Mouse (Mus musculus): ENCODE data around the gene F10. TPM values are rescaled to one million over a fixed set of nuclear protein-coding genes. Genes with fewer than 3 reads are reported as not detected.
A peak's percentile ranks its signal among the peaks of the same experiment; 100 is the strongest.

Gene F10
- polyA plus RNA-seq, 1 experiment from 2014 or later, result 2.7 TPM

DNA sequence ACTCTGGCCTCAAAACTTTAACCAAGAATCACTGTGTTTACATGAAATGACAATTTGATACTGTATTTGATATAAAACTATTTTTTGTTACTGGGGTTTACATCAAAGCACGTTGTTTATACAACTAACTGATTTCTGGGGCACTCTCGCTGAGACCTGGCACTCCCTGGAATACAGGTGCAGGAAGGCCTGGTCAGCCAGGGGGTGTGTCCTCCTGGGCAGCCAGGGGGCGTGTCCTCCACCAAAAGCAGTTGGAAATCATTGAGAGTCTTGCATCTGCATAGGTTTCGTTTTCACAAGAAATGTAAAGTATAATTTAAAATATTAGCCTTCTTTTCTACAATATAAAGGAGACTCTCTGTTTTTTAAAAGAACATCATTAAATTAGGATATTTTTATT, 17.5 kb upstream of the F10 start:
- no peak for ATAC-seq (ENCODE audit: insufficient number of reproducible peaks, low FRiP score)
- no peak overlapping the region for H3K9ac ChIP-seq
- WGBS, result 56% methylated on average over 4 of the region's 4 CpGs

GRCm38 (mm10) chr8:13021830-13022229, 15.3 kb upstream of the F10 start:
- Histone ChIP-seq H3K36me3 (no peaks in the 10 kb centered on the region), H3K9ac (no peak overlapping the region), H3K4me1 (replicated peaks) (no peaks in the 10 kb centered on the region), H3K9me3 (replicated peaks) (no peaks in the 10 kb centered on the region), H3K27ac (ENCODE audit: poor library complexity, severe bottlenecking) (no peak overlapping the region), H3K4me3 (no peak overlapping the region), H3K4me2 (no peak overlapping the region), H3K27me3 (replicated peaks) (no peaks in the 10 kb centered on the region)
- 88% methylated on average over 8 of the region's 8 CpGs for WGBS
- ATAC-seq (ENCODE audit: insufficient number of reproducible peaks, low FRiP score), result no peak

More for the DNA sequence above, 17.5 kb upstream of the F10 start:
- Histone ChIP-seq H3K36me3 (no peaks in the 10 kb centered on the region), H3K27ac (ENCODE audit: poor library complexity, severe bottlenecking) (no peak overlapping the region), H3K9me3 (replicated peaks) (no peaks in the 10 kb centered on the region), H3K4me1 (replicated peaks) (0 out of 2 replicates have a peak, but pooled peaks cover 3% of the 10 kb centered on the region), H3K27me3 (replicated peaks) (no peaks in the 10 kb centered on the region), H3K4me2 (no peak overlapping the region), H3K4me3 (no peak overlapping the region)

DNA sequence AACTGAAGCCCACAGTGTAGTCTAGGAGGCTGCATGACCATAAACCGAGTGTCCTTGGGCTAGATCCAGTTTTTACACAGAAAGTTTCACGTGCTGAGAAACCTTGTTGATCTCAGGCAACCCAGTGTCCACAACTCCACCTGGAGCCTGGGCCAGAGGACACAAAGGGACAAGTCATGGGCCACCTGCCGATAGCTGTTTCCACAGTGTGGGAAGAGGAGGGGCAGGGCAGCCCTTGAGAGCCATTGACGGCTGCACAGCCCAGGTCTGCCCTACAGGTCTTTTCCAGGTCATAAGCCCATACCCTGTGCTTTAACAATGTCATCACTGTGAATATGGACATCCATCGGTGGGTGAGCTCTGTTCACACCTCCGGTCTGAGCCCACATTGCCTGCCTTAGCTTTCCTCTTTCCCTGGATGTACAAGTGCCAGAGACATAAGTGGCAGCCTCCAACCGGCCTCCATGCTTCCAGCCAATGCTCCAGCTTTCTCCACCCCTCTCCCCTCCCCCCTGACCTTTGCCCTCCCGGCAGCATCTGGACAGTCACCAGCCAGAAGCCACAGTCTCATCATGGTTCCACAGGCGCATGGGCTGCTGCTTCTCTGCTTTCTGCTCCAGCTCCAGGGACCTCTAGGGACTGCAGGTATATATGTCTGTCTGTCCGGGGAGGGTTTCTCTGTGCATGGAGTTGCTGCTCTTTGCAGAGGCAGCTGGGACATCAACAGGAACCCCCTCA, 11.5 kb upstream of the F10 start, which contains the start of gene F7:
F7 (plus strand) TSS at position 548 of the 738 bp plus-strand sequence.
- no peaks in the 10 kb centered on the region for H3K27me3 ChIP-seq (replicated peaks)
- WGBS, result 64% methylated on average over 10 of the region's 10 CpGs
- no peak within 1 kb of the TSS for H3K9ac ChIP-seq
- H3K4me3 ChIP-seq, result no peak within 1 kb of the TSS
- ATAC-seq (ENCODE audit: insufficient number of reproducible peaks, low FRiP score), result no peak
- no peak within 1 kb of the TSS for H3K4me2 ChIP-seq
- H3K4me1 ChIP-seq (replicated peaks), result no peaks in the 10 kb centered on the region
- H3K27ac ChIP-seq (ENCODE audit: poor library complexity, severe bottlenecking), result no peak within 1 kb of the TSS
- H3K36me3 ChIP-seq, result no peaks in the 10 kb centered on the region
- no peaks in the 10 kb centered on the region for H3K9me3 ChIP-seq (replicated peaks)

GRCm38 (mm10) chr8:13027615-13028014, 9.5 kb upstream of the F10 start:
- Histone ChIP-seq H3K9me3 (replicated peaks) (no peaks in the 10 kb centered on the region), H3K27ac (ENCODE audit: poor library complexity, severe bottlenecking) (no peak overlapping the region), H3K36me3 (no peaks in the 10 kb centered on the region), H3K9ac (no peak overlapping the region), H3K4me3 (no peak overlapping the region), H3K27me3 (replicated peaks) (no peaks in the 10 kb centered on the region), H3K4me1 (replicated peaks) (no peaks in the 10 kb centered on the region), H3K4me2 (no peak overlapping the region)
- 84% methylated on average over 5 of the region's 5 CpGs for WGBS
- no peak for ATAC-seq (ENCODE audit: insufficient number of reproducible peaks, low FRiP score)

DNA sequence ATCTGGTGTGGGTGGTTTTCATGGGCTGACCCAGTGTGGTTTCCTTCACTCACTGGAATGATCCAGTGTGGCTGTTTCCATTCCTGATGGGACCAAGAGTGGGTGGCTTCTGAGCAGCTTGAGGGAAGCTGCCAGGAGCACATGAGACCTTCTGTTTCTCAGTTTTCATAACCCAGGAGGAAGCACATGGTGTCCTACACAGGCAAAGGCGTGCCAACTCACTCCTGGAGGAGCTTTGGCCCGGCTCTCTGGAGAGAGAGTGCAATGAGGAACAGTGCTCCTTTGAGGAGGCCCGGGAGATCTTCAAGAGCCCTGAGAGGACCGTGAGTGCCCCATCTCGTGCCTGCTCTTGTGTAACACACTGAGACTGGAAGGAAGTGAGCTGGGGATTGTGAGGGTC, 8.6 kb upstream of the F10 start:
- H3K4me1 ChIP-seq (replicated peaks), result no peaks in the 10 kb centered on the region
- WGBS, result 70% methylated on average over 5 of the region's 5 CpGs
- ATAC-seq (ENCODE audit: insufficient number of reproducible peaks, low FRiP score), result no peak
- no peaks in the 10 kb centered on the region for H3K36me3 ChIP-seq
- H3K4me2 ChIP-seq, result no peak overlapping the region
- H3K27me3 ChIP-seq (replicated peaks), result no peaks in the 10 kb centered on the region
- H3K9ac ChIP-seq, result no peak overlapping the region
- H3K27ac ChIP-seq (ENCODE audit: poor library complexity, severe bottlenecking), result no peak overlapping the region
- H3K9me3 ChIP-seq (replicated peaks), result no peaks in the 10 kb centered on the region
- H3K4me3 ChIP-seq, result no peak overlapping the region

GRCm38 (mm10) chr8:13036346-13036812, 729 bp upstream of the F10 start:
- Histone ChIP-seq H3K27ac (ENCODE audit: poor library complexity, severe bottlenecking) (peak overlapping the region; percentile 49), H3K4me2 (no peak overlapping the region), H3K9ac (no peak overlapping the region), H3K27me3 (replicated peaks) (no peaks in the 10 kb centered on the region), H3K9me3 (replicated peaks) (no peaks in the 10 kb centered on the region), H3K36me3 (no peaks in the 10 kb centered on the region), H3K4me3 (no peak overlapping the region), H3K4me1 (replicated peaks) (peaks cover 41% of the 10 kb centered on the region)
- WGBS, result 75% methylated on average over 10 of the region's 10 CpGs
- ATAC-seq (ENCODE audit: insufficient number of reproducible peaks, low FRiP score), result no peak

GRCm38 (mm10) chr8:13037569-13037968, 461 bp downstream of the F10 start:
- H3K9ac ChIP-seq, result no peak overlapping the region

DNA sequence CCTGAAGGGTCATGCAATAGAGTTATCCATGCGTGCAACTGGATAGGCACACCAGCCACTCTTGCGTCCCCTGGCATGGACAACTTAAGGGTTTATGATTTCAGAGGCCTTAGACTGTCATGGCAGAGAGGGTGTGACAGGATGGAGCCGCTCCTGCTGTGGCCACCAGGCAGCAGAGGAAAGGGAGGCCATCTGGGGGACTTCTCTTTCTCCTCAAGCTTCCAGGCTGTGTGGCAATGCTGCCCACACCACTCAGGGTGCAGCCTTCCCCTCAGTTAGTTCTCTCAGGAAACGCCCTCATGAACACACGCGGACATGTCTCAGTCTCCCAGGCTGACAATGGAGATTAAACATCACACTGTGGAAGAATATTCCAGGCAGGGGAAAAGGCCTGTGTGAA, 1.9 kb downstream of the F10 start:
- Histone ChIP-seq H3K4me3 (no peak overlapping the region), H3K27ac (ENCODE audit: poor library complexity, severe bottlenecking) (no peak overlapping the region), H3K9ac (no peak overlapping the region), H3K4me2 (no peak overlapping the region), H3K27me3 (replicated peaks) (no peaks in the 10 kb centered on the region), H3K36me3 (no peaks in the 10 kb centered on the region), H3K4me1 (replicated peaks) (peaks cover 41% of the 10 kb centered on the region), H3K9me3 (replicated peaks) (no peaks in the 10 kb centered on the region)
- no peak for ATAC-seq (ENCODE audit: insufficient number of reproducible peaks, low FRiP score)
- WGBS, result 76% methylated on average over 6 of the region's 6 CpGs

More at GRCm38 (mm10) chr8:13037569-13037968, 461 bp downstream of the F10 start:
- peak; percentile 46; the same call in 1 of the 2 replicates for ATAC-seq (ENCODE audit: insufficient number of reproducible peaks, low FRiP score)
- Histone ChIP-seq H3K27ac (ENCODE audit: poor library complexity, severe bottlenecking) (no peak overlapping the region; the same call in 1 of the 2 replicates), H3K4me2 (no peak overlapping the region), H3K4me1 (replicated peaks) (peaks cover 41% of the 10 kb centered on the region), H3K9me3 (replicated peaks) (no peaks in the 10 kb centered on the region), H3K36me3 (no peaks in the 10 kb centered on the region), H3K4me3 (no peak overlapping the region), H3K27me3 (replicated peaks) (no peaks in the 10 kb centered on the region)
- 13% methylated on average over 5 of the region's 5 CpGs for WGBS

DNA sequence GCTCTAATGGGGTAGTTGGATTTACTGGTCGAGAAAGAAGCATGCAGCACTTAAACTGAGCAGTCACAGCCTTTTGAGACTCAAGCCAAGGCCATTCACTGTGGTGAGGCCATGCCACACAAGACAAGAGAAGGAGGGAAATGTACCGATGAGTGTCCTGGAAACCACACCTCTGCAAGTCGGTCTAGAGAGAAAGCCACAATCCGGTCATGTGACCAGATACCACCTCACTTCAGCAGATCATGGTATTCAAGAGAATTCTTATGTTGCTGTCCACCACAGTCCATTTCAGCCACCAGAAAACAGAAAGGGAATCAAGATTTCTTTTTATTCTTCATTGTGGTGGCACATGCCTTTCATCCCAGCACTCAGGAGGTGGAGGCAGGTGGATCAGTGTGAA, 4.4 kb downstream of the F10 start:
- H3K4me1 ChIP-seq (replicated peaks), result peaks cover 26% of the 10 kb centered on the region
- 79% methylated on average over 4 of the region's 4 CpGs for WGBS

DNA sequence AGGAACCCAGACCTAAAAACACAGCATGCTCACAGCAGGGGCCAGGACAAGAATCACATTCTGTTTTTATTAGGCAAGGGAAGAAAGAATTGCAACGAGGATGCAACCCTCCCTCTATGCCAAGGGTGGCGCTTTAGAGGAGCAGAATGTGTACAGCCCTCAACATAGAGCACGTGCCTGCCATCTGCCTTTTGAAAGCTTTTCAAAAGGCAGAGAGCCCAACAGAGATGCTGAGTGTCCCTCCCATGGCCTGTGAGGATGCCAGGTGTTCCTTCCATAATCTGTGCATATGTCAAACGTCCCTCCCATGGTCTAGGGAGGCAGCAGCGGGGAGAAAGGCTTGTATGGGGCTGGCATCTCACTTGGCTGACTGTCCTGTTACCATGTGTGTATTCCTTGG, 10.5 kb downstream of the F10 start:
- Histone ChIP-seq H3K4me3 (no peak overlapping the region), H3K27ac (ENCODE audit: poor library complexity, severe bottlenecking) (no peak overlapping the region), H3K36me3 (no peaks in the 10 kb centered on the region), H3K4me2 (no peak overlapping the region), H3K4me1 (replicated peaks) (no peaks in the 10 kb centered on the region), H3K9ac (no peak overlapping the region), H3K9me3 (replicated peaks) (no peaks in the 10 kb centered on the region), H3K27me3 (replicated peaks) (no peaks in the 10 kb centered on the region)
- no peak for ATAC-seq (ENCODE audit: insufficient number of reproducible peaks, low FRiP score)
- 65% methylated on average over 5 of the region's 5 CpGs for WGBS

More for the DNA sequence above, 4.4 kb downstream of the F10 start:
- Histone ChIP-seq H3K4me3 (no peak overlapping the region), H3K27ac (ENCODE audit: poor library complexity, severe bottlenecking) (no peak overlapping the region), H3K4me2 (no peak overlapping the region), H3K27me3 (replicated peaks) (no peaks in the 10 kb centered on the region), H3K9ac (no peak overlapping the region), H3K36me3 (no peaks in the 10 kb centered on the region), H3K9me3 (replicated peaks) (no peaks in the 10 kb centered on the region)
- no peak for ATAC-seq (ENCODE audit: insufficient number of reproducible peaks, low FRiP score)

DNA sequence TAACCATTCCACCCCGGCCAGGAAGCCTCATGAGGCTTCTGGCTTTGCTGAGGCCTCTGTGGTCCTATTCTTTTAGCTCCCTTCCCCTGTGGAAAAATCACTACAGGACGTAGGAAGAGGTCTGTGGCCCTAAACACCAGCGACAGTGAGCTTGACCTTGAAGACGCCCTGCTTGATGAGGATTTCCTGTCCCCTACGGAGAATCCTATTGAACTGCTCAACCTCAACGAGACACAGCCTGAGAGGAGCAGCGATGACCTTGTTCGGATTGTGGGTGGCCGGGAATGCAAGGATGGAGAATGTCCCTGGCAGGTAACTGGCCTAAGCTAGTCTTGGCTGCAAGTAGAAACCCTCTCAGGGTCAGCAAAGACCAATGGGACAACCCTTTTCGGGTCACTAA, 13.4 kb downstream of the F10 start:
- Histone ChIP-seq H3K9me3 (replicated peaks) (no peaks in the 10 kb centered on the region), H3K36me3 (no peaks in the 10 kb centered on the region), H3K4me2 (no peak overlapping the region), H3K9ac (no peak overlapping the region), H3K4me3 (no peak overlapping the region), H3K27ac (ENCODE audit: poor library complexity, severe bottlenecking) (no peak overlapping the region), H3K4me1 (replicated peaks) (no peaks in the 10 kb centered on the region), H3K27me3 (replicated peaks) (no peaks in the 10 kb centered on the region; the same call in 1 of the 2 replicates)
- 78% methylated on average over 10 of the region's 10 CpGs for WGBS
- no peak for ATAC-seq (ENCODE audit: insufficient number of reproducible peaks, low FRiP score)

GRCm38 (mm10) chr8:13057351-13057750, 20.2 kb downstream of the F10 start:
- H3K9ac ChIP-seq, result no peak overlapping the region
- H3K4me2 ChIP-seq, result no peak overlapping the region
- no peak overlapping the region for H3K4me3 ChIP-seq
- no peaks in the 10 kb centered on the region for H3K36me3 ChIP-seq
- H3K4me1 ChIP-seq (replicated peaks), result no peaks in the 10 kb centered on the region
- no peaks in the 10 kb centered on the region for H3K9me3 ChIP-seq (replicated peaks)
- WGBS, result 85% methylated on average over 4 of the region's 4 CpGs
- H3K27ac ChIP-seq (ENCODE audit: poor library complexity, severe bottlenecking), result no peak overlapping the region
- ATAC-seq (ENCODE audit: insufficient number of reproducible peaks, low FRiP score), result no peak
- H3K27me3 ChIP-seq (replicated peaks), result no peaks in the 10 kb centered on the region; the same call in 1 of the 2 replicates
